Mouse (Mus musculus) embryonic fibroblast, embryonic 13.5 days (primary cell): ENCODE results near the gene Lypd4. TPM values are rescaled to one million over a fixed set of nuclear protein-coding genes. Genes with fewer than 3 reads are reported as not detected.
"Not testable (repeated sequence)": the region's sequence is repeated elsewhere in the genome, so short reads cannot be mapped to it uniquely, and the experiment has no call there.

ENCODE experiments used
- H3K27ac ChIP-seq: 2 replicates; pipeline ENCODE4 v1.5.1; 2012; ENCODE audit warnings: low read length, control low read depth, inconsistent platforms; ENCODE audit not compliant: insufficient read depth
- H3K4me1 ChIP-seq: 2 replicates; pipeline ENCODE4 v1.6.1; 2011; ENCODE audit warnings: low read length; ENCODE audit not compliant: control insufficient read depth, insufficient read depth
- H3K4me3 ChIP-seq: 2 replicates; pipeline ENCODE4 v1.5.1; 2011; ENCODE audit warnings: mild to moderate bottlenecking, control low read depth, low read length; ENCODE audit not compliant: insufficient read depth
- CTCF ChIP-seq: IDR thresholded peaks from 2 replicates; pipeline ENCODE4 v1.5.1; 2011; ENCODE audit warnings: mild to moderate bottlenecking, control low read depth, low read length, moderate library complexity, borderline replicate concordance; ENCODE audit not compliant: insufficient read depth
- POLR2A ChIP-seq: IDR thresholded peaks from 2 replicates; pipeline ENCODE4 v1.6.1; 2011; ENCODE audit warnings: low read depth, mild to moderate bottlenecking, control low read depth, low read length, moderate library complexity
- polyA plus RNA-seq: library from polyadenylated mRNA; stranded (reverse); fragments of >200 nt; gene quantifications from 2 replicates; pipeline ENCODE4 v1.2.4, GENCODE M21; 2011; ENCODE audit warnings: low read depth; ENCODE audit not compliant: missing spikeins, insufficient read length

Gene Lypd4
- polyA plus RNA-seq, 1 experiment: not detected

DNA sequence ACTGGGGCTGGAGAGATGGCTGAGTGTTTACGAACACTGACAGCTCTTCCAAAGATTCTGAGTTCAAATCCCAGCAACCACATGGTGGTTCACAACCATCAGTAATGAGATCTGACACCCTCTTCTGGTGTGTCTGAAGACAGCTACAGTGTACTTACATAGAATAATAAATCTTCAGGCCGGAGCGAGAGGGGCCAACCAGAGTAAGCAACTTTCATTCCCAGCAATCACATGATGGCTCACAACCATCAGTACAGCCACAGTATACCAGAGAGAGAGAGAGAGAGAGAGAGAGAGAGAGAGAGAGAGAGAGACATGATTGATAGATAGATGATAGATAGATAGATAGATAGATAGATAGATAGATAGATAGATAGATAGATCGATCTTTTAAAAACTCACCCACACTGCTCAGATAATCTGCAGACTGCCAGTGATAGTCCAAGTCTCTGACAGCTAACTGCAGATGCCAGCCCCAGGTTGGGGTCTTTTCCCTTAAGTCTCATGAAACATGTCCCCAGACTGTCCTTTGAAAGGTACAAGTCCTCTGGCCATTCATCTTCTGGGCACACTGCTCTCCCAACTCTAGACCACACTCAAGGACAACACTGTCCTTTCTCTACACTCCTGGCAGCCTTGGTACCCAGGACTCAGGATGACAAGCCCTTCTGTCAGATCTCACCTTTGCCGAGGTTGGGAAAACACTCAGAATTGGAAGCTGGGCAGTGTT, 18.0 kb downstream of the Lypd4 start:
- Histone ChIP-seq H3K4me1 (0 out of 2 replicates have a peak, but pooled peaks cover 4% of the 10 kb centered on the region), H3K4me3 (no peak overlapping the region), H3K27ac (no peak overlapping the region)
- TF ChIP-seq CTCF (no peak), POLR2A (no peak)

DNA sequence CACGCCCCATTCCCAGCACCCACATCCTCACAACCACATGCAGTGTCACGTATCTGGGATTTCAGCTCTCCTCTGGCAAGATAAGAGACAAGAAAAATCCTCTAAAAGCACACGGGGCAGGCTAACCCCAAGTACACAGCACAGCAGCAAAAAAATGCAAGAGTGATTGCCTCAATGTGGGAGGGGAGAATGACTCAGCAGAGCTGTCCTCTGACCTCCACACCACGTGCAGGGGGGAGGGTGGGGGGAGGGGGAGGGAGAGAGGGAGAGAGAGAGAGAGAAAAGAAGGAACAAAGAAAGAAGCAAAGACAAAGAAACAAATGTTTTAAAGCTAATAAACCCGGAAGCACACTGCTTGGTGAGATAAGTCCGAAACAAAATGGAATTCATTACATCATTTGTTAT, 18.8 kb downstream of the Lypd4 start:
- no peak overlapping the region for H3K27ac ChIP-seq
- H3K4me3 ChIP-seq: no peak overlapping the region
- TF ChIP-seq POLR2A: no peak
- no peak for TF ChIP-seq CTCF
- 0 out of 2 replicates have a peak, but pooled peaks cover 4% of the 10 kb centered on the region for H3K4me1 ChIP-seq

GRCm38 (mm10) chr7:24850162-24850561, 19.6 kb downstream of the Lypd4 start:
- 0 out of 2 replicates have a peak, but pooled peaks cover 4% of the 10 kb centered on the region for H3K4me1 ChIP-seq
- no peak overlapping the region for H3K4me3 ChIP-seq
- TF ChIP-seq CTCF (no peak), POLR2A (no peak)
- H3K27ac ChIP-seq: no peak overlapping the region

- H3K4me1 ChIP-seq, H3K4me3 ChIP-seq, H3K27ac ChIP-seq: not testable (repeated sequence)
Measured at GRCm38 (mm10) chr7:24846576-24846975, 23.2 kb downstream of the Lypd4 start.

DNA sequence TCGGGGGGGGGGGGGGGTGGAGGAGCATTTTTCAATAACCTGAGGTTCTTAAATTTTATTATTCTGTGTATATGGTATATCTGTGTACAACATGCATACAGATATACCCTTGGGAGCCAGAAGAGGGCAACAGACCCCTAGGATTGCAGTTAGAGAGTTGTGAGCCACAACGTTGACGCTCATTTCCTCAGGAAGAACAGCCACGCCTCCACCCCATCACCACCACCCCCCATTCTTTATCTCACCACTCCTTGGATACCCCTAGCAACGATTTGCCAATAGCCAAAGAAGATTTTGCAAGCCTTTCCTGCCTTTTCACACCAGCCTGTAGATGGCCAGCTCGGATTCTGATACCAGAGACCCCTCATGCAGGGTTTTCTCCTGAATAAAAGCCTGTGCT, 24.0 kb downstream of the Lypd4 start:
- Histone ChIP-seq H3K4me3 (no peak overlapping the region), H3K27ac (no peak overlapping the region), H3K4me1 (0 out of 2 replicates have a peak, but pooled peaks cover 4% of the 10 kb centered on the region)
- TF ChIP-seq POLR2A (no peak), CTCF (no peak)

GRCm38 (mm10) chr7:24845181-24845580, 24.6 kb downstream of the Lypd4 start:
- TF ChIP-seq POLR2A (no peak), CTCF (no peak)
- Histone ChIP-seq H3K4me1 (0 out of 2 replicates have a peak, but pooled peaks cover 3% of the 10 kb centered on the region), H3K4me3 (no peak overlapping the region), H3K27ac (no peak overlapping the region)

- H3K27ac ChIP-seq: no peak overlapping the region
- H3K4me1 ChIP-seq: no peaks in the 10 kb centered on the region
- H3K4me3 ChIP-seq: no peak overlapping the region
- TF ChIP-seq CTCF: no peak
- TF ChIP-seq POLR2A: no peak
Measured at GRCm38 (mm10) chr7:24844144-24844543, 25.6 kb downstream of the Lypd4 start.

GRCm38 (mm10) chr7:24841009-24841408, 28.7 kb downstream of the Lypd4 start:
- no peak overlapping the region for H3K4me3 ChIP-seq
- H3K4me1 ChIP-seq: no peaks in the 10 kb centered on the region
- H3K27ac ChIP-seq: no peak overlapping the region
- TF ChIP-seq CTCF: no peak
- TF ChIP-seq POLR2A: no peak

DNA sequence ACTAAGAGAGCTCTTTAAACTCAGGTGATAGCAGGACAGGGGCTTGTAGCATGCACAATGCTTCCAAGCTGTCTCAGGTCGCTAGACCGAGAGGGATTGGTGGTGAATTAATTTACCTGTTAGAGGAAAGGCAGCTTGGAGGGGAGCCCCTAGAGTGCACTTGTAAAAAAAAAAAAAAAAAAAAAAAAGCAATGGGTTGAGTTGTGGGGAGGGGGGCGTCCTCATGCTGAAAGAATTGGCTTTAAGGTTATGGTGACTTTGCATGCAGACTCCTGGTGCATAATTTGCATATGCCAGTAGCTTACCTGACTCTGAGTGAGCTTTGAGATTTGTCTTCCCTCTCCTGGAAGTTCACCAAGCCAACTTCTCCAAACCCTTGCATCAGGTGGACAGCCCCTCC, 29.4 kb downstream of the Lypd4 start:
- no peak overlapping the region for H3K27ac ChIP-seq
- no peak overlapping the region for H3K4me3 ChIP-seq
- TF ChIP-seq POLR2A (no peak), CTCF (no peak)
- H3K4me1 ChIP-seq: no peaks in the 10 kb centered on the region

- no peak overlapping the region for H3K27ac ChIP-seq
- H3K4me1 ChIP-seq: no peaks in the 10 kb centered on the region
- no peak for TF ChIP-seq POLR2A
- TF ChIP-seq CTCF: no peak
- H3K4me3 ChIP-seq: no peak overlapping the region
Measured at GRCm38 (mm10) chr7:24839410-24839808, 30.3 kb downstream of the Lypd4 start.

GRCm38 (mm10) chr7:24838732-24839409, 30.9 kb downstream of the Lypd4 start:
- not testable (repeated sequence) for H3K27ac ChIP-seq, H3K4me1 ChIP-seq, H3K4me3 ChIP-seq
